Mouse (Mus musculus) midbrain, embryonic 15.5 days (tissue): Measurements from ENCODE around the gene Lsamp. TPM values are rescaled to one million over a fixed set of nuclear protein-coding genes. Genes with fewer than 3 reads are reported as not detected.
A peak's percentile ranks its signal among the peaks of the same experiment; 100 is the strongest.

ENCODE experiments used
- ATAC-seq: fragments of 200-750 bp; cut with Nextera tagmentation; replicated peaks from 2 replicates; pipeline ENCODE4 v1.8.0; 2017; ENCODE audit warnings: moderate TSS enrichment
- H3K27ac ChIP-seq: fragments of 300-500 bp; sonication (generic); 2 replicates; pipeline ENCODE4 v1.5.1; 2015; ENCODE audit warnings: mild to moderate bottlenecking, inconsistent platforms
- H3K27me3 ChIP-seq: fragments of 300-500 bp; sonication (generic); replicated peaks from 2 replicates; pipeline ENCODE4 v1.6.1; 2015; ENCODE audit warnings: inconsistent platforms
- H3K36me3 ChIP-seq: fragments of 300-500 bp; sonication (generic); replicated peaks from 2 replicates; pipeline ENCODE4 v1.6.1; 2015; ENCODE audit warnings: inconsistent platforms
- H3K4me1 ChIP-seq: fragments of 300-500 bp; sonication (generic); 2 replicates; pipeline ENCODE4 v1.6.1; 2015; ENCODE audit warnings: inconsistent platforms
- H3K4me2 ChIP-seq: fragments of 300-500 bp; sonication (generic); 2 replicates; pipeline ENCODE4 v1.6.1; 2015; ENCODE audit warnings: inconsistent platforms, mild to moderate bottlenecking, moderate library complexity
- H3K4me3 ChIP-seq: fragments of 300-500 bp; sonication (generic); 2 replicates; pipeline ENCODE4 v1.5.1; 2015; ENCODE audit warnings: mild to moderate bottlenecking, inconsistent platforms
- H3K9ac ChIP-seq: fragments of 300-500 bp; sonication (generic); 2 replicates; pipeline ENCODE4 v1.6.1; 2015; ENCODE audit warnings: mild to moderate bottlenecking, inconsistent platforms
- H3K9me3 ChIP-seq: fragments of 300-500 bp; sonication (generic); 2 replicates; pipeline ENCODE4 v1.6.1; 2016; ENCODE audit warnings: inconsistent platforms
- WGBS: fragments of 180-500 bp; shearing (Covaris S2); methylation state at CpG from one replicate; pipeline ENCODE4 v1.1.7; 2015; ENCODE audit warnings: mixed read lengths; 5-methylcytosine and 5-hydroxymethylcytosine counted together
- polyA plus RNA-seq: library from polyadenylated mRNA; unstranded; fragments of >200 nt; fragmentation: Nextera tagmentation; extraction: Ambion mirVana; gene quantifications from 2 replicates; pipeline ENCODE4 v1.2.1, GENCODE M21; 2015

The Lsamp gene
- polyA plus RNA-seq, 1 experiment from 2014 or later, result 107 TPM

- no peak overlapping the region for H3K4me3 ChIP-seq
- no peaks in the 10 kb centered on the region for H3K9me3 ChIP-seq
- no peaks in the 10 kb centered on the region for H3K36me3 ChIP-seq
- WGBS, result 78% methylated on average over 4 of the region's 4 CpGs
- H3K27ac ChIP-seq, result no peak overlapping the region
- H3K4me2 ChIP-seq, result no peak overlapping the region
- ATAC-seq, result no peak
- no peak overlapping the region for H3K9ac ChIP-seq
- 0 out of 2 replicates have a peak, but pooled peaks cover 3% of the 10 kb centered on the region for H3K4me1 ChIP-seq
- H3K27me3 ChIP-seq, result no peaks in the 10 kb centered on the region
Observed at GRCm38 (mm10) chr16:41242841-41243240, 1258.7 kb downstream of the Lsamp start.

DNA sequence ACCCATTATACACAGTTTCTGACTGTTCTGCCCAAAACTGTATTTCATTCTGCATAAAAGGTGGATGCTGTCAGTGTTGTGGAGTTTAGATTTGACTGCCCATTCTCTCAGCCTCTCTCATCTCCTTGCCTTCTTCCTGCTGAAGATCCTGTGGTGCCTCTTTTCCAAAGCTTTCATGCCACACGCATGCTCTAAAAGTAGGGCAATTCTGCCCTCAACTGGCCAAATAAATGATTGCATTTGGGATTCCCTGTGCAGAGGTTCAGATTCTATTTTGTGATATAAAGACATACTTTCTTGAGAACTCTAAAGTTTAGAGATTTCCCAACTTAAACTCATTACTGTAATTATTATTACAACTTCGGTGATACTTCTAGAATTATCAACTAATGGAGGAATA, 1260.5 kb downstream of the Lsamp start:
- no peaks in the 10 kb centered on the region for H3K9me3 ChIP-seq
- WGBS, result 13% methylated on average over 2 of the region's 2 CpGs
- no peaks in the 10 kb centered on the region for H3K27me3 ChIP-seq
- no peaks in the 10 kb centered on the region for H3K36me3 ChIP-seq
- peak; percentile 77 for ATAC-seq
- no peak overlapping the region for H3K27ac ChIP-seq
- H3K4me1 ChIP-seq, result 0 out of 2 replicates have a peak, but pooled peaks cover 3% of the 10 kb centered on the region
- no peak overlapping the region for H3K4me2 ChIP-seq
- H3K4me3 ChIP-seq, result no peak overlapping the region
- H3K9ac ChIP-seq, result no peak overlapping the region

DNA sequence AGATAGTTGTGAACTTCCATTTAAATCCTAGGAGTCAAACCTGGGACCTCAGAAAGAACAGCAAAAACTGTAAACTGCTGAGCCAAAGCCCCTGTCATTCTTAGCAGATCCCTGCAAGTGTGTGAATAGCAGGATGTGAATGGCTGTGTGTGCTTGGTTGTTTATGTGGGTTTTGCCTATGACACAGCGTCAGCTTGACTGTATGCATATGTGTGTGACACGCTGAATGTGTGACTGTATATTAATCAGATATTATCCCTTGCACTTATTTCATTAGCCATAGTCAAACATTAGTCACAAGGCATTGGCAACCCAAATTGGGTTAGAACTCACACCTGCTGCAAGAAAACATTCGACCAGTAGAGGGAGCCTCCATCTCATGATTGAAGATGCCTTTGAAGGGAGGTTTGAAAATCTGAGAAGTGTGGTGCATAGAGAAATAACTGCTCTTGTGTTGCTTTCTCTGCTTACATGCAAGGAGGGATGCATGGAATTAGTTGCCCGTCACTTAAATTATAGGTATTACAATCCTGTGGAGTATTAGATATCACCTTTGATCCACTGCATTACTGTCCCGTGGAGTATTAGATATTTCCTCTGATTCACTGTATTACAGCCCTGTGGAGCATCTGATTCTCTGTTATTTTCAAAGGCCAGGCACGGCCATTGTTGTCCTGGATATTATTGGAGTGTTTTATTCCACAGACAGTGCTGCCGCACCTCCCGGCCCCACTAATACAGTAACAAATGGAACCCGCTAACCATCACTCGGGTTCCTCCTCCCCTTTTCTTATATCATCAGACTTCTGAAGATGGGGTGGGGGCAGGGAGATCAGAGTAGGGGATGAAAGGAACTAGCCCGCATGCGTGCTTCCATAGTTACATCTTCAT, 1274.2 kb downstream of the Lsamp start:
- H3K9me3 ChIP-seq, result no peaks in the 10 kb centered on the region
- ATAC-seq, result peak; percentile 87
- H3K4me1 ChIP-seq, result peaks cover 4% of the 10 kb centered on the region
- 42% methylated on average over 12 of the region's 12 CpGs for WGBS
- H3K27me3 ChIP-seq, result no peaks in the 10 kb centered on the region
- H3K4me2 ChIP-seq, result peak overlapping the region; percentile 23; the same call in 1 of the 2 replicates
- no peak overlapping the region for H3K4me3 ChIP-seq
- no peak overlapping the region for H3K9ac ChIP-seq
- no peaks in the 10 kb centered on the region for H3K36me3 ChIP-seq
- peak overlapping the region; percentile 68 for H3K27ac ChIP-seq

- H3K27me3 ChIP-seq, result no peaks in the 10 kb centered on the region
- no peaks in the 10 kb centered on the region for H3K4me1 ChIP-seq
- no peaks in the 10 kb centered on the region for H3K36me3 ChIP-seq
- no peak overlapping the region for H3K27ac ChIP-seq
- H3K9me3 ChIP-seq, result no peaks in the 10 kb centered on the region
- H3K9ac ChIP-seq, result no peak overlapping the region
- no peak overlapping the region for H3K4me3 ChIP-seq
- 76% methylated on average over 2 of the region's 2 CpGs for WGBS
- H3K4me2 ChIP-seq, result no peak overlapping the region
- ATAC-seq, result no peak
Observed at GRCm38 (mm10) chr16:41275999-41276671, 1292.0 kb downstream of the Lsamp start.

GRCm38 (mm10) chr16:41317992-41318391, 1333.8 kb downstream of the Lsamp start:
- no peak overlapping the region for H3K4me2 ChIP-seq
- no peaks in the 10 kb centered on the region for H3K36me3 ChIP-seq
- WGBS, result 73% methylated on average over 3 of the region's 3 CpGs
- H3K27ac ChIP-seq, result no peak overlapping the region
- no peak for ATAC-seq
- no peaks in the 10 kb centered on the region for H3K27me3 ChIP-seq
- no peak overlapping the region for H3K4me3 ChIP-seq
- H3K9ac ChIP-seq, result no peak overlapping the region
- H3K9me3 ChIP-seq, result no peaks in the 10 kb centered on the region
- no peaks in the 10 kb centered on the region for H3K4me1 ChIP-seq

- ATAC-seq, result no peak
- WGBS, result 79% methylated on average over 1 of the region's 1 CpGs
- Histone ChIP-seq H3K4me1 (no peaks in the 10 kb centered on the region), H3K9ac (no peak overlapping the region), H3K9me3 (no peaks in the 10 kb centered on the region), H3K36me3 (no peaks in the 10 kb centered on the region), H3K27me3 (no peaks in the 10 kb centered on the region), H3K4me3 (no peak overlapping the region), H3K4me2 (no peak overlapping the region), H3K27ac (no peak overlapping the region)
Observed at GRCm38 (mm10) chr16:41343431-41343830, 1359.3 kb downstream of the Lsamp start.

- Histone ChIP-seq H3K4me2 (no peak overlapping the region), H3K9me3 (no peaks in the 10 kb centered on the region)
- 66% methylated on average over 2 of the region's 2 CpGs for WGBS
Observed at GRCm38 (mm10) chr16:41365138-41365537, 1381.0 kb downstream of the Lsamp start.

GRCm38 (mm10) chr16:41383702-41384101, 1399.5 kb downstream of the Lsamp start:
- Histone ChIP-seq H3K4me2 (no peak overlapping the region), H3K9me3 (no peaks in the 10 kb centered on the region), H3K9ac (no peak overlapping the region), H3K27ac (no peak overlapping the region), H3K4me3 (no peak overlapping the region), H3K36me3 (no peaks in the 10 kb centered on the region), H3K27me3 (no peaks in the 10 kb centered on the region), H3K4me1 (no peaks in the 10 kb centered on the region)
- no peak for ATAC-seq
- WGBS, result 72% methylated on average over 3 of the region's 3 CpGs

More at GRCm38 (mm10) chr16:41365138-41365537, 1381.0 kb downstream of the Lsamp start:
- ATAC-seq, result no peak
- Histone ChIP-seq H3K36me3 (no peaks in the 10 kb centered on the region), H3K27ac (no peak overlapping the region), H3K4me1 (0 out of 2 replicates have a peak, but pooled peaks cover 4% of the 10 kb centered on the region), H3K27me3 (no peaks in the 10 kb centered on the region), H3K9ac (no peak overlapping the region), H3K4me3 (no peak overlapping the region)

- Histone ChIP-seq H3K9ac (no peak overlapping the region), H3K27me3 (no peaks in the 10 kb centered on the region), H3K27ac (no peak overlapping the region), H3K4me2 (no peak overlapping the region), H3K36me3 (no peaks in the 10 kb centered on the region), H3K4me1 (no peaks in the 10 kb centered on the region), H3K9me3 (no peaks in the 10 kb centered on the region), H3K4me3 (no peak overlapping the region)
- ATAC-seq, result no peak
- WGBS, result 80% methylated on average over 1 of the region's 1 CpGs
Observed at GRCm38 (mm10) chr16:41384288-41384687, 1400.1 kb downstream of the Lsamp start.

GRCm38 (mm10) chr16:41408850-41409249, 1424.7 kb downstream of the Lsamp start:
- Histone ChIP-seq H3K9ac (no peak overlapping the region), H3K27ac (no peak overlapping the region), H3K27me3 (no peaks in the 10 kb centered on the region), H3K4me1 (no peaks in the 10 kb centered on the region), H3K4me2 (no peak overlapping the region), H3K36me3 (no peaks in the 10 kb centered on the region), H3K9me3 (no peaks in the 10 kb centered on the region), H3K4me3 (no peak overlapping the region)
- WGBS, result 59% methylated on average over 7 of the region's 7 CpGs
- no peak for ATAC-seq

DNA sequence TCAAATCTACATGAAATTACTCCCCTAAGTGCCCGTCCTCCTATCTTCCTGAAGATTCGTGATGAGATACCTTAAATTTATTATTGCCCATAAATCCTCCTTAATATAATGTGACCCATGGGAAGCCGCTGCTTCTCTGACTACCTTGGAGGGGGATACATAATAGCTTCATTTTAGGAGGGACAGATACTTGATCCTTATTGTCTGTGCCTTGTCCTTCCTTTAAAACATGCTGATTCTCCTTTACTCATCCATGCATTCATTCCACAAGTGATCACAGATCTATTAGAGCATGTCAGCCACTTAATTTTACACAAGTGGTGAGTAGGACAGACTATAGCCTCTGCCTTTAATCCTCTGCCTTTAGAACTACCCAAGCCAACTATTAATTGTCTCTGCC, 1426.5 kb downstream of the Lsamp start:
- Histone ChIP-seq H3K9me3 (no peaks in the 10 kb centered on the region), H3K4me2 (no peak overlapping the region), H3K4me3 (no peak overlapping the region), H3K27me3 (no peaks in the 10 kb centered on the region), H3K4me1 (no peaks in the 10 kb centered on the region), H3K36me3 (no peaks in the 10 kb centered on the region), H3K27ac (no peak overlapping the region), H3K9ac (no peak overlapping the region)
- no peak for ATAC-seq
- WGBS, result 74% methylated on average over 3 of the region's 3 CpGs

DNA sequence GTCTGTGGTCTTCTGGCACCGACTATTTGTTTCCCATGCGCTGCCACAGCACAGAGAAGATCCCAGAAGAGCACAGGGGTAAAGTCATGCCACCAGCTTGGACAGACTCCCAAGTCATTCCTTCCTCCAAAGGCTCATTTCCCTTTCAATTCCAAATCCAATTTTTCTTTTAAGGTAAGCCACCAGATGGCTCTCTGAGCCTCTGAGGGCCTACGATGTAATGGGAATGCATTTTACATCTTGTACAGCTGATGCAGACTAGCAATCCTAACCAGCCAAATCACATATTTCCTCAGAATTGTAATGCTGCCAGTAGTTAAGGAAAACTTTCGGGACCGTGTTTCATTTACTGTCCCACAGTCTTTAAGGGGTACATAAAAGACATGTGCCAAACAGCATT, 1433.2 kb downstream of the Lsamp start:
- Histone ChIP-seq H3K27me3 (no peaks in the 10 kb centered on the region), H3K4me3 (no peak overlapping the region), H3K4me2 (no peak overlapping the region), H3K4me1 (no peaks in the 10 kb centered on the region), H3K9me3 (no peaks in the 10 kb centered on the region), H3K27ac (no peak overlapping the region), H3K9ac (no peak overlapping the region), H3K36me3 (no peaks in the 10 kb centered on the region)
- WGBS, result 74% methylated on average over 5 of the region's 5 CpGs
- no peak for ATAC-seq
